Mouse (Mus musculus): ENCODE data around the gene Olfr951.

GRCm38 (mm10) chr9:39387110-39387509 is at the start of gene Olfr951:
- TF ChIP-seq POLR2A (IDR thresholded peaks at IDR 0.05; ENCODE audit: insufficient read depth, low read depth, low read length), result no peak
- TF ChIP-seq CTCF (IDR thresholded peaks at IDR 0.05), result no peak

Measured in heart, adult 2 months (tissue).